Mouse (Mus musculus) MEL (cell line): ENCODE data around the gene Timm29. TPM values are rescaled to one million over a fixed set of nuclear protein-coding genes. Genes with fewer than 3 reads are reported as not detected.

Source experiments
- DNase-seq: peaks from one replicate; pipeline ENCODE4 v3.0.0; 2011; ENCODE audit warnings: low read depth, low spot score
- H3K27ac ChIP-seq: 2 replicates; pipeline ENCODE4 v1.5.1; 2012; ENCODE audit warnings: low read depth, mild to moderate bottlenecking, control low read depth, low read length, moderate library complexity; ENCODE audit not compliant: control insufficient read depth
- H3K27me3 ChIP-seq, 2 experiments: fragments of 150-350 bp in 1 of 2; sonication (generic) in 1 of 2; 2 replicates each; pipeline ENCODE4 v1.6.1; 2012; ENCODE audit warnings: low read length in 2 of 2, mild to moderate bottlenecking in 2 of 2, improper control_type of control experiment in 1 of 2, moderate library complexity in 1 of 2; ENCODE audit not compliant: insufficient read depth in 2 of 2, control insufficient read depth in 1 of 2
- H3K36me3 ChIP-seq, 2 experiments: 2 replicates each; pipeline ENCODE4 v1.6.1; 2012 to 2014; ENCODE audit warnings: low read length in 2 of 2, improper control_type of control experiment in 1 of 2, inconsistent platforms in 1 of 2, mild to moderate bottlenecking in 1 of 2; ENCODE audit not compliant: insufficient read depth in 2 of 2, control insufficient read depth in 1 of 2
- H3K4me1 ChIP-seq, 2 experiments: fragments of 150-350 bp in 1 of 2; sonication (generic) in 1 of 2; 2 replicates each; pipeline ENCODE4 v1.6.1; 2012; ENCODE audit warnings: low read length in 2 of 2, improper control_type of control experiment in 1 of 2, mild to moderate bottlenecking in 1 of 2; ENCODE audit not compliant: insufficient read depth in 2 of 2, control insufficient read depth in 1 of 2
- H3K4me3 ChIP-seq, 2 experiments: fragments of 150-350 bp in 1 of 2; sonication (generic) in 1 of 2; 2 replicates each; pipeline ENCODE4 v1.5.1; 2012; ENCODE audit warnings: low read depth in 2 of 2, low read length in 2 of 2, mild to moderate bottlenecking in 2 of 2, moderate library complexity in 2 of 2, control low read depth in 1 of 2, improper control_type of control experiment in 1 of 2; ENCODE audit not compliant: control insufficient read depth in 1 of 2, insufficient read depth in 1 of 2
- H3K79me2 ChIP-seq: 2 replicates; pipeline ENCODE4 v1.6.1; 2012; ENCODE audit warnings: mild to moderate bottlenecking, low read length, moderate library complexity; ENCODE audit not compliant: control insufficient read depth, poor library complexity, insufficient read depth
- H3K9ac ChIP-seq: 2 replicates; pipeline ENCODE4 v1.6.1; 2012; ENCODE audit warnings: low read depth, mild to moderate bottlenecking, control low read depth, low read length, moderate library complexity; ENCODE audit not compliant: control insufficient read depth, poor library complexity, severe bottlenecking
- H3K9me3 ChIP-seq: fragments of 150-350 bp; sonication (generic); replicated peaks from 2 replicates; pipeline ENCODE4 v1.6.1; 2012; ENCODE audit warnings: mild to moderate bottlenecking, low read length, improper control_type of control experiment, moderate library complexity; ENCODE audit not compliant: insufficient read depth
- CHD2 ChIP-seq: IDR thresholded peaks from 2 replicates; pipeline ENCODE4 v1.6.1; 2011; ENCODE audit warnings: low read length, improper control_type of control experiment
- ELF1 ChIP-seq: IDR thresholded peaks from 2 replicates; pipeline ENCODE4 v1.6.1; 2014; ENCODE audit warnings: low read depth, mild to moderate bottlenecking, inconsistent platforms, low read length, improper control_type of control experiment, moderate library complexity
- EP300 ChIP-seq, 2 experiments: IDR thresholded peaks; 2 replicates each; pipeline ENCODE4 v1.6.1; 2011; ENCODE audit warnings: improper control_type of control experiment in 2 of 2, low read length in 2 of 2, low read depth in 1 of 2, mild to moderate bottlenecking in 1 of 2
- GABPA ChIP-seq: IDR thresholded peaks from 2 replicates; pipeline ENCODE4 v1.6.1; 2012; ENCODE audit warnings: low read depth, mild to moderate bottlenecking, inconsistent platforms, low read length, improper control_type of control experiment, moderate library complexity
- GATA1 ChIP-seq: IDR thresholded peaks from 2 replicates; pipeline ENCODE4 v1.6.1; 2011; ENCODE audit warnings: low read depth, low read length, improper control_type of control experiment
- HCFC1 ChIP-seq: IDR thresholded peaks from 2 replicates; pipeline ENCODE4 v1.6.1; 2012; ENCODE audit warnings: low read depth, mild to moderate bottlenecking, inconsistent platforms, low read length, improper control_type of control experiment, moderate library complexity
- JUND ChIP-seq: IDR thresholded peaks from 2 replicates; pipeline ENCODE4 v1.6.1; 2011; ENCODE audit warnings: low read depth, mild to moderate bottlenecking, improper control_type of control experiment, low read length
- KAT2A ChIP-seq: conservative IDR thresholded peaks from 2 replicates; pipeline ENCODE4 v1.6.1; 2012; ENCODE audit warnings: low read depth, low read length, improper control_type of control experiment, inconsistent platforms
- MAX ChIP-seq: IDR thresholded peaks from 2 replicates; pipeline ENCODE4 v1.6.1; 2011; ENCODE audit warnings: low read length, improper control_type of control experiment
- MYB ChIP-seq: IDR thresholded peaks from 2 replicates; pipeline ENCODE4 v1.6.1; 2011; ENCODE audit warnings: mild to moderate bottlenecking, low read depth, low read length, improper control_type of control experiment
- POLR2A ChIP-seq, 2 experiments: IDR thresholded peaks; 2 replicates each; pipeline ENCODE4 v1.6.1; 2011 to 2012; ENCODE audit warnings: low read length in 2 of 2, mild to moderate bottlenecking in 2 of 2, control low read depth in 1 of 2, improper control_type of control experiment in 1 of 2, low read depth in 1 of 2, moderate library complexity in 1 of 2; ENCODE audit not compliant: control insufficient read depth in 1 of 2, insufficient read depth in 1 of 2, poor library complexity in 1 of 2
- POLR2AphosphoS5 ChIP-seq: IDR thresholded peaks from 2 replicates; pipeline ENCODE4 v1.6.1; 2012; ENCODE audit warnings: low read depth, borderline replicate concordance, mild to moderate bottlenecking, inconsistent platforms, low read length, moderate library complexity, mixed read lengths
- TBP ChIP-seq: IDR thresholded peaks from 2 replicates; pipeline ENCODE4 v1.8.0; 2011; ENCODE audit warnings: low read depth, low read length, improper control_type of control experiment
- TCF12 ChIP-seq: IDR thresholded peaks from 2 replicates; pipeline ENCODE4 v1.6.1; 2014; ENCODE audit warnings: low read depth, mild to moderate bottlenecking, inconsistent platforms, low read length, improper control_type of control experiment, moderate library complexity
- USF2 ChIP-seq, 2 experiments: IDR thresholded peaks; 2 replicates each; pipeline ENCODE4 v1.6.1; 2011 to 2012; ENCODE audit warnings: improper control_type of control experiment in 2 of 2, low read length in 2 of 2, borderline replicate concordance in 1 of 2, inconsistent platforms in 1 of 2, low read depth in 1 of 2, mild to moderate bottlenecking in 1 of 2; ENCODE audit not compliant: insufficient read depth in 1 of 2
- ZC3H11A ChIP-seq: IDR thresholded peaks from 2 replicates; pipeline ENCODE4 v1.6.1; 2012; ENCODE audit warnings: low read depth, mild to moderate bottlenecking, inconsistent platforms, low read length, improper control_type of control experiment
- ZKSCAN1 ChIP-seq: IDR thresholded peaks from 2 replicates; pipeline ENCODE4 v1.6.1; 2012; ENCODE audit warnings: low read depth, mild to moderate bottlenecking, inconsistent platforms, low read length, improper control_type of control experiment, moderate library complexity
- ZMIZ1 ChIP-seq: IDR thresholded peaks from 2 replicates; pipeline ENCODE4 v1.6.1; 2012; ENCODE audit warnings: low read depth, mild to moderate bottlenecking, inconsistent platforms, low read length, improper control_type of control experiment, moderate library complexity
- ZNF384 ChIP-seq: IDR thresholded peaks from 2 replicates; pipeline ENCODE4 v1.6.1; 2012; ENCODE audit warnings: low read depth, mild to moderate bottlenecking, inconsistent platforms, low read length, improper control_type of control experiment
- polyA plus RNA-seq, 2 experiments: library from polyadenylated mRNA; stranded (reverse) in 1 of 2; unstranded in 1 of 2; fragments of >175 nt in 1 of 2; fragments of >200 nt in 1 of 2; gene quantifications; 2 replicates each; pipeline versions ENCODE4 v1.2.1 to v1.2.4; 2012; ENCODE audit warnings: low replicate concordance in 2 of 2, low read depth in 1 of 2; ENCODE audit not compliant: insufficient read length in 2 of 2, insufficient read depth in 1 of 2, missing spikeins in 1 of 2
- total RNA-seq: library from RNA; depleted of rRNA; stranded (reverse); fragments of 300-350 nt; gene quantifications from 2 replicates; pipeline ENCODE4 v1.2.3, GENCODE M21; 2012

The Timm29 gene
- total and polyA plus RNA-seq, 3 experiments: 45.8 to 163 (median 87.9) TPM

- H3K4me3 ChIP-seq: no peak overlapping the region
- H3K27ac ChIP-seq: no peak overlapping the region
- H3K9me3 ChIP-seq: no peaks in the 10 kb centered on the region
- H3K9ac ChIP-seq: no peak overlapping the region
- no peaks in the 10 kb centered on the region for H3K79me2 ChIP-seq
- TF ChIP-seq MYB: no peak
- no peak for TF ChIP-seq EP300 (IDR thresholded peaks at IDR 0.05; ENCODE audit: low read depth in 1 of 2, low read length in 2 of 2)
- no peak for TF ChIP-seq ZKSCAN1
- TF ChIP-seq HCFC1: no peak
- TF ChIP-seq USF2 (IDR thresholded peaks at IDR 0.05; ENCODE audit: borderline replicate concordance in 1 of 2, insufficient read depth in 1 of 2, low read depth in 1 of 2, low read length in 2 of 2): no peak
- TF ChIP-seq ZC3H11A: no peak
- TF ChIP-seq TBP: no peak
- TF ChIP-seq MAX: no peak
- no peak for TF ChIP-seq ZNF384
- no peak for DNase-seq
- no peaks in the 10 kb centered on the region for H3K4me1 ChIP-seq
- no peaks in the 10 kb centered on the region for H3K27me3 ChIP-seq
- H3K36me3 ChIP-seq: peaks cover 0 to 83% of the 10 kb centered on the region in 2 experiments; a peak in 2 of 4 replicates
Measured at GRCm38 (mm10) chr9:21576286-21576685, 16.2 kb upstream of the Timm29 start.

- Histone ChIP-seq H3K27me3 (no peaks in the 10 kb centered on the region), H3K9me3 (no peaks in the 10 kb centered on the region), H3K4me3 (no peak overlapping the region), H3K36me3 (peaks cover 0 to 78% of the 10 kb centered on the region in 2 experiments; a peak in 2 of 4 replicates), H3K27ac (no peak overlapping the region), H3K4me1 (no peaks in the 10 kb centered on the region), H3K9ac (no peak overlapping the region), H3K79me2 (no peaks in the 10 kb centered on the region)
- no peak for DNase-seq
- TF ChIP-seq ELF1 (no peak), ZMIZ1 (peak; percentile 12; the same call in 1 of the 2 replicates), KAT2A (no peak)
Measured at GRCm38 (mm10) chr9:21578226-21578625, 14.3 kb upstream of the Timm29 start.

GRCm38 (mm10) chr9:21585401-21585800 lies 7.1 kb upstream of the Timm29 start:
- H3K9me3 ChIP-seq: no peaks in the 10 kb centered on the region
- no peak overlapping the region for H3K4me3 ChIP-seq
- no peak overlapping the region for H3K9ac ChIP-seq
- no peak for TF ChIP-seq GABPA
- TF ChIP-seq CHD2: no peak
- no peak for TF ChIP-seq GATA1
- TF ChIP-seq POLR2AphosphoS5: 0 out of 2 replicates have a peak, but pooled peaks have one; percentile 68
- TF ChIP-seq POLR2A (IDR thresholded peaks at IDR 0.05; ENCODE audit: control insufficient read depth in 1 of 2, insufficient read depth in 1 of 2, low read depth in 1 of 2, low read length in 2 of 2, poor library complexity in 1 of 2): peak in 1 of 2 experiments; percentile 44; a peak in 1 of 4 replicates
- TF ChIP-seq TCF12: no peak
- TF ChIP-seq JUND: no peak
- no peaks in the 10 kb centered on the region for H3K4me1 ChIP-seq
- H3K27ac ChIP-seq: no peak overlapping the region
- no peak for DNase-seq
- no peaks in the 10 kb centered on the region for H3K79me2 ChIP-seq
- H3K36me3 ChIP-seq: peaks cover 0 to 52% of the 10 kb centered on the region in 2 experiments; a peak in 2 of 4 replicates
- no peaks in the 10 kb centered on the region for H3K27me3 ChIP-seq
